Mouse (Mus musculus) liver, embryonic 14.5 days (tissue): Measurements from ENCODE around the gene Spata46.

Experiments
- CTCF ChIP-seq: IDR thresholded peaks from 2 replicates; pipeline ENCODE4 v1.5.1; 2016; ENCODE audit warnings: antibody characterized with exemption, low read depth, control low read depth
- EP300 ChIP-seq: IDR thresholded peaks from 2 replicates; pipeline ENCODE4 v1.6.1; 2016; ENCODE audit warnings: antibody characterized with exemption, low read depth

- TF ChIP-seq CTCF (no peak), EP300 (no peak)
Observed at GRCm38 (mm10) chr1:170305002-170305401, 3.6 kb upstream of the Spata46 start.
